Mouse (Mus musculus) MEL (cell line): ENCODE measurements around the gene Pdcd6.

Experiments used
- CTCF ChIP-seq, 3 experiments: IDR thresholded peaks in 2 of 3; conservative IDR thresholded peaks in 1 of 3; 2 replicates each; pipeline ENCODE4 v1.5.1; 2011 to 2012; ENCODE audit warnings: low read length in 3 of 3, low read depth in 2 of 3, mild to moderate bottlenecking in 2 of 3, improper control_type of control experiment in 1 of 3, inconsistent platforms in 1 of 3, mixed read lengths in 1 of 3, moderate library complexity in 1 of 3; ENCODE audit not compliant: control insufficient read depth in 1 of 3, insufficient read depth in 1 of 3, poor library complexity in 1 of 3, severe bottlenecking in 1 of 3
- ELF1 ChIP-seq: IDR thresholded peaks from 2 replicates; pipeline ENCODE4 v1.6.1; 2014; ENCODE audit warnings: low read depth, mild to moderate bottlenecking, inconsistent platforms, low read length, improper control_type of control experiment, moderate library complexity
- MAFK ChIP-seq: IDR thresholded peaks from 2 replicates; pipeline ENCODE4 v1.6.1; 2011; ENCODE audit warnings: low read depth, mild to moderate bottlenecking, low read length, improper control_type of control experiment, borderline replicate concordance
- POLR2A ChIP-seq, 2 experiments: IDR thresholded peaks; 2 replicates each; pipeline ENCODE4 v1.6.1; 2011 to 2012; ENCODE audit warnings: low read length in 2 of 2, mild to moderate bottlenecking in 2 of 2, control low read depth in 1 of 2, improper control_type of control experiment in 1 of 2, low read depth in 1 of 2, moderate library complexity in 1 of 2; ENCODE audit not compliant: control insufficient read depth in 1 of 2, insufficient read depth in 1 of 2, poor library complexity in 1 of 2
- POLR2AphosphoS2 ChIP-seq: IDR thresholded peaks from 2 replicates; pipeline ENCODE4 v1.6.1; 2011; ENCODE audit warnings: low read length, improper control_type of control experiment
- RAD21 ChIP-seq: IDR thresholded peaks from 2 replicates; pipeline ENCODE4 v1.6.1; 2011; ENCODE audit warnings: mild to moderate bottlenecking, low read depth, low read length, improper control_type of control experiment
- TBP ChIP-seq: IDR thresholded peaks from 2 replicates; pipeline ENCODE4 v1.8.0; 2011; ENCODE audit warnings: low read depth, low read length, improper control_type of control experiment
- ZKSCAN1 ChIP-seq: IDR thresholded peaks from 2 replicates; pipeline ENCODE4 v1.6.1; 2012; ENCODE audit warnings: low read depth, mild to moderate bottlenecking, inconsistent platforms, low read length, improper control_type of control experiment, moderate library complexity
- ZMIZ1 ChIP-seq: IDR thresholded peaks from 2 replicates; pipeline ENCODE4 v1.6.1; 2012; ENCODE audit warnings: low read depth, mild to moderate bottlenecking, inconsistent platforms, low read length, improper control_type of control experiment, moderate library complexity
- ZNF384 ChIP-seq: IDR thresholded peaks from 2 replicates; pipeline ENCODE4 v1.6.1; 2012; ENCODE audit warnings: low read depth, mild to moderate bottlenecking, inconsistent platforms, low read length, improper control_type of control experiment

- TF ChIP-seq CTCF (IDR thresholded peaks at IDR 0.05 in 2 of 3, conservative IDR thresholded peaks at IDR 0.05 in 1 of 3; ENCODE audit: control insufficient read depth in 1 of 3, insufficient read depth in 1 of 3, low read depth in 2 of 3, low read length in 3 of 3, poor library complexity in 1 of 3, severe bottlenecking in 1 of 3) (no peak), ZMIZ1 (no peak), POLR2AphosphoS2 (no peak; the same call in 1 of the 2 replicates), ZNF384 (no peak), MAFK (no peak), RAD21 (no peak), ZKSCAN1 (no peak), TBP (no peak), ELF1 (no peak), POLR2A (IDR thresholded peaks at IDR 0.05; ENCODE audit: control insufficient read depth in 1 of 2, insufficient read depth in 1 of 2, low read depth in 1 of 2, low read length in 2 of 2, poor library complexity in 1 of 2) (no peak)
Measured at GRCm38 (mm10) chr13:74363176-74363858, 45.9 kb upstream of the Pdcd6 start.
